Mouse (Mus musculus) left cerebral cortex, adult 11 months (tissue): ENCODE results near the gene Olfr727.

Source experiments
- DNase-seq: peaks from one replicate; pipeline ENCODE4 v3.0.0; 2022; ENCODE audit warnings: low spot score

Gene Olfr727

GRCm38 (mm10) chr14:50122886-50123285 lies at the start of gene Olfr727:
Olfr727 (plus strand) TSS chr14:50123186.
- DNase-seq = no peak

- DNase-seq = no peak
These were observed 32.1 kb upstream of the Olfr727 start, which contains the start of gene Olfr726 for GRCm38 (mm10) chr14:50090853-50091252. Olfr726 (minus strand) TSS chr14:50090953.

- DNase-seq = no peak
These were observed 19.6 kb downstream of the Olfr727 start, which contains the start of gene Olfr728 for GRCm38 (mm10) chr14:50142580-50142979. Olfr728 (minus strand) TSS chr14:50142680.

- no peak for DNase-seq
These were observed 29.8 kb downstream of the Olfr727 start, which contains the start of gene Olfr729 for GRCm38 (mm10) chr14:50152810-50153209. Olfr729 (minus strand) TSS chr14:50152910.
